Mouse (Mus musculus): ENCODE data around the gene Ssbp3.

The Ssbp3 gene

DNA sequence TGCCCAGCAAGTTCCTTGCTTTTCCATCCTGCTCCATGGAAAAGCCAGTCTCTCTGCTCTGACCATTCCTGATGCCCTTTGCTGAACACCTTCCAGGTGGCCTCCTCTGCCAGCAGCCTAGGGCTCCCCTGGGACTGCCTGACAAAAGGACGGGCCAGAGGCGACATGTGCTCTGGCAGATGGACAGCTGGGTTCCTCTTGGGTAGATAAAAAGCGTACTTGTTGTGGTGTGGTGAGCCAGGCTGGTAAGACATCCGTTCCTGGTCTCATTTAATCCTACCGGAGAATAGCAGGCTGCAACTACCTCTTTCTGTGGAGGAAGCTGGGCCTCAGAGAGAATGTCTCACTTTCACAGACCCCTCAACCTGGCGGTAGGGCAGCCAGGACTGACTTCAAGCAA lies 185.5 kb downstream of the Ssbp3 start:
- DNase-seq (ENCODE audit: low read depth, low spot score): no peak

DNA sequence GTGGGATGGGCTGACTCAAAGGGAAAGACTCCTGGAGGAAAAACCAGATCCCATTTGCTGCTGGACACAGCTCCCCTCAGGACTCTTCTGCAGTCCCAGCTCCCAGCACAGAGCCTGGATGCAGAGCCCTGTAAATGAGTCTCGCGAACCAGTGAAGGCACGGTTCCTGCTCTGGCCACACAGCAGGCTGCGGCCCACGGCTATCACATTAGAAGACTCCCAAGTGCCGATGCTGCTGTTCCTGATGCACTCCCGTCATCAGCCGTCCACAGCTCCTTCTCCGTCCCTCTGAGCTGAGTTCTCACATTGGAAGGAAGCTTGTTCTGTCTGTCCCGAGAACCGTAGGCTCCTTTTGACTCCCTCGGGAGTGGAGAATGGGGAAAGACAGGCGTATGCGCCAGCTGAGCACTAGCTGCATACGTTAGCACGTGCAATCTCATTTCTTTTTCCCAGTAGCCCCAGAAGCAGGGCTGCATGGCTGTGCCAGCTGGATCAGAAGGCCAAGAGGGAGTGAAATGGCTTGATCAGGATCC lies 186.4 kb downstream of the Ssbp3 start, which contains the start of gene Cdcp2:
Gene Cdcp2 (plus strand): TSS at position 51 of the 533 bp plus-strand sequence.
- DNase-seq (ENCODE audit: low read depth, low spot score): no peak

DNA sequence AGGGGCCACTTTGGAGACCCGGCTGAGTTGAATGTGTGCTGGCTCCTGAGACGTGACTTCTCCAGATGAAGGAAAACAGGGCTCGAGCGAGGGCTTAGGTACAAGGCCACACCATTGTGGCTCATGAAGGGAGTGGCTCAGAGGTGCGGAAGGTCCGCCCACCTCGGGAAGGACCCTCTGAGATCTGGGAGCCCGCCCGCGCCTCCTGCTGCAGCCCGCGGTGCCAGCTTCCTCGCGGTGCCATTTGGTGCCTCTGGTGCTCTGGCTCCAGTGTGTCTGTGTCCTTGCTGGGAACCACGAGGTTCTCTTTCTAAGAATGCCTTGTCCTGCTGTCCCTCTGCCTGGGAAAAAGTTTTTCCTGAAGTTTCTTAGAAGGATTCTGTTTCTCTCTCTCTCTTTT lies 187.4 kb downstream of the Ssbp3 start:
- DNase-seq (ENCODE audit: low read depth, low spot score): no peak

DNA sequence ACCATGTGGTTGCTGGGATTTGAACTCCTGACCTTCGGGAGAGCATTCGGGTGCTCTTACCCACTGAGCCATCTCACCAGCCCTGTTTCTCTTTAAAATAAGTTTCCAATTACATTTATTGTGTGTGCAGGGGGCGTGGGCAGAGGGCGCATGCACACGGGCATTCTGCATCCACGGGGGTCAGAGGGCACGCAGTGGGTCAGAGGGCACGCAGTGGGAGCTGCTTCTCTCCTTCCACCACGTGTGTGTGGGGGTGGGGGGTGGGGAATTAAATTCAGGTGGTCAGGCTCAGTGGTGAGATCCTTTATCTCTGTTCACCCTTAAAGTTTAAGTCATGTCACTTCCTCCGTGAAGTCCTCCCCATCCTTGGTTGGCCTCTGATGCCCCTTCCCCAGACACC lies 187.9 kb downstream of the Ssbp3 start:
- DNase-seq (ENCODE audit: low read depth, low spot score): no peak

DNA sequence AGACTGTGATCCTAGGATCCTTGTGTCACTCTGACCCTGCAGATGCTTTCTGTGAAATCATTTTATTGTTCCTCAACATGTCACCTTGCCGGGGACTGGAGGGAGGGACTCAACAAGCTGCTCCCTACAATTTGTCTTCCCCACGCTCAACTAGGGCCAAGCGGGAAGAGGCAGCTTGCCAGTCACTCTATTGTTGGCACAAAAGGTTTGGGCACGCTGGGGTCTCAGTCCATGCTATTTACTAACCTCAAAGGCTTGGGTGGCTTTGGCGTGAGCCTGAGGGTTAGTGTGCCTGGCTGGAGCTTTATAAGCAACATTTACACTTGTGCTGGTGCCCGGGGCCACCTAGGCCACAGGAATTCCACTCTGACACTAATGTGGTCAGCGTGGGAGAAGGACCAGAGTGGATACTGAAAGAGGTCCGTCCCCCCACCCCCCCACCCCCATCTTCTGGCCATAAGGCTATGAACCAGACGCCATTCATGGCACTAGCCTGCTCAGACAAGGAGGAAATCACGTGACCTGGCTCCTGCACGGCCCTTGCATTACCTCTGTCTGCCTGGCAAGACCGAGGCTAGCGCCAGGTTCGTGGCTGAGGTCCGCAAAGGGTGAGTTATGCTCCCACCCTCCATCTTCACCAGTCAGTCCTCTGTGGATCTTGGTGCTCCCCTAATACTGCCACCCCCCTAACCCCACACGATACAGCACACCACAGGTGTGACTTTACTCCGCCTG lies 188.5 kb downstream of the Ssbp3 start:
- DNase-seq (ENCODE audit: low read depth, low spot score): no peak
